In genomic region chr3:144459285-144459697, GRCm38 (mm10) we compare ENCODE assay signal across 14 mouse cellular contexts.
DNase-seq lines count a peak whose midpoint lies in the region; ATAC-seq and TF ChIP-seq lines count a peak whose summit lies in the region.
"Had no signal": no experiment of that assay in that cellular context is flagged by ENCODE, and none has a peak within 500 bp of the region (broad histone marks: within the 10 kb centered on the region; RNA-seq: fewer than 3 reads in every experiment).

No protein-coding gene starts in this region.

- H3K9ac ChIP-seq in kidney, embryonic 16.5 days (replicated peaks; ENCODE audit: low read length): 0 out of 2 replicates have a peak overlapping the region, but pooled peaks have one; percentile 6
- no peak overlapping the region for H3K9ac ChIP-seq in midbrain, embryonic 13.5 days (replicated peaks)
- no peak overlapping the region for H3K9ac ChIP-seq in midbrain, embryonic 11.5 days (ENCODE audit: low read length)
- no peak overlapping the region for H3K9ac ChIP-seq in limb, embryonic 14.5 days (ENCODE audit: low read depth, low read length, severe bottlenecking)
- H3K9ac ChIP-seq in stomach, embryonic 16.5 days (ENCODE audit: low read length): peak overlapping the region; percentile 24; the same call in 1 of the 2 replicates
- H3K9ac ChIP-seq: embryonic facial prominence, embryonic 12.5 days; liver, embryonic 15.5 days had no signal

- no peak for DNase-seq in kidney, postnatal 36 days
- DNase-seq in midbrain, embryonic 11.5 days (ENCODE audit: low spot score, missing footprints): no peak
- no peak for DNase-seq in limb, embryonic 14.5 days (ENCODE audit: low spot score)
- DNase-seq in retina, postnatal 1 day: no peak
- DNase-seq: adrenal gland, postnatal 25 days; cerebellum, postnatal 25 days; right cerebral cortex, postnatal 25 days had no signal

- peaks cover 6% of the 10 kb centered on the region; the same call in 1 of the 2 replicates for H3K4me1 ChIP-seq in kidney, embryonic 16.5 days (ENCODE audit: insufficient read depth, low read length)
- peaks cover 22% of the 10 kb centered on the region for H3K4me1 ChIP-seq in midbrain, embryonic 13.5 days (replicated peaks)
- H3K4me1 ChIP-seq in midbrain, embryonic 11.5 days (ENCODE audit: control insufficient read depth, insufficient read depth, low read length): no peaks in the 10 kb centered on the region
- peaks cover 7% of the 10 kb centered on the region for H3K4me1 ChIP-seq in limb, embryonic 14.5 days (ENCODE audit: control insufficient read depth, insufficient read depth, low read length)
- 0 out of 2 replicates have a peak, but pooled peaks cover 10% of the 10 kb centered on the region for H3K4me1 ChIP-seq in stomach, embryonic 16.5 days (ENCODE audit: control insufficient read depth, insufficient read depth, low read length)
- H3K4me1 ChIP-seq: embryonic facial prominence, embryonic 12.5 days; liver, embryonic 15.5 days had no signal

- H3K27ac ChIP-seq in kidney, embryonic 16.5 days (ENCODE audit: low read length): no peak overlapping the region
- H3K27ac ChIP-seq in midbrain, embryonic 13.5 days: peak overlapping the region; percentile 11; the same call in 1 of the 2 replicates
- no peak overlapping the region for H3K27ac ChIP-seq in midbrain, embryonic 11.5 days (ENCODE audit: low read depth, low read length)
- no peak overlapping the region for H3K27ac ChIP-seq in limb, embryonic 14.5 days (replicated peaks; ENCODE audit: low read depth, low read length)
- H3K27ac ChIP-seq in stomach, embryonic 16.5 days (ENCODE audit: low read length): peak overlapping the region; percentile 43
- H3K27ac ChIP-seq: embryonic facial prominence, embryonic 12.5 days; liver, embryonic 15.5 days had no signal

- no peak for TF ChIP-seq POLR2A in limb, embryonic 14.5 days (IDR thresholded peaks at IDR 0.05; ENCODE audit: borderline replicate concordance, extremely low read depth, insufficient read depth, insufficient read length)

- H3K9me3 ChIP-seq in kidney, embryonic 16.5 days (ENCODE audit: low read length): no peaks in the 10 kb centered on the region
- no peaks in the 10 kb centered on the region for H3K9me3 ChIP-seq in midbrain, embryonic 13.5 days
- H3K9me3 ChIP-seq in midbrain, embryonic 11.5 days (ENCODE audit: control insufficient read depth, low read length): no peaks in the 10 kb centered on the region
- H3K9me3 ChIP-seq in limb, embryonic 14.5 days (ENCODE audit: control insufficient read depth, low read length): no peaks in the 10 kb centered on the region
- H3K9me3 ChIP-seq in stomach, embryonic 16.5 days (replicated peaks; ENCODE audit: control insufficient read depth, low read length): no peaks in the 10 kb centered on the region
- H3K9me3 ChIP-seq: embryonic facial prominence, embryonic 12.5 days; liver, embryonic 15.5 days had no signal

- H3K4me2 ChIP-seq in kidney, embryonic 16.5 days (replicated peaks; ENCODE audit: low read depth, low read length): no peak overlapping the region
- H3K4me2 ChIP-seq in midbrain, embryonic 13.5 days (replicated peaks): no peak overlapping the region
- H3K4me2 ChIP-seq in midbrain, embryonic 11.5 days: no peak overlapping the region
- no peak overlapping the region for H3K4me2 ChIP-seq in limb, embryonic 14.5 days (replicated peaks; ENCODE audit: low read depth, low read length, severe bottlenecking)
- peak overlapping the region; percentile 16 for H3K4me2 ChIP-seq in stomach, embryonic 16.5 days (ENCODE audit: low read depth, low read length)
- H3K4me2 ChIP-seq: embryonic facial prominence, embryonic 12.5 days; liver, embryonic 15.5 days had no signal

- H3K4me3 ChIP-seq in kidney, embryonic 16.5 days (ENCODE audit: low read length): no peak overlapping the region
- H3K4me3 ChIP-seq in midbrain, embryonic 13.5 days (replicated peaks): no peak overlapping the region
- H3K4me3 ChIP-seq in midbrain, embryonic 11.5 days (ENCODE audit: low read depth, low read length): no peak overlapping the region
- no peak overlapping the region for H3K4me3 ChIP-seq in limb, embryonic 14.5 days (replicated peaks; ENCODE audit: low read length)
- peak overlapping the region; percentile 12 for H3K4me3 ChIP-seq in stomach, embryonic 16.5 days (replicated peaks; ENCODE audit: low read length)
- H3K4me3 ChIP-seq: embryonic facial prominence, embryonic 12.5 days; liver, embryonic 15.5 days had no signal

- no peaks in the 10 kb centered on the region for H3K27me3 ChIP-seq in kidney, embryonic 16.5 days (ENCODE audit: insufficient read depth, low read length)
- H3K27me3 ChIP-seq in midbrain, embryonic 13.5 days: no peaks in the 10 kb centered on the region
- H3K27me3 ChIP-seq in midbrain, embryonic 11.5 days (ENCODE audit: control insufficient read depth, insufficient read depth, low read length): no peaks in the 10 kb centered on the region
- H3K27me3 ChIP-seq in limb, embryonic 14.5 days (ENCODE audit: control insufficient read depth, insufficient read depth, low read length): no peaks in the 10 kb centered on the region
- H3K27me3 ChIP-seq in stomach, embryonic 16.5 days (ENCODE audit: control insufficient read depth, insufficient read depth, low read length): no peaks in the 10 kb centered on the region
- H3K27me3 ChIP-seq: embryonic facial prominence, embryonic 12.5 days; liver, embryonic 15.5 days had no signal

- H3K36me3 ChIP-seq in kidney, embryonic 16.5 days (ENCODE audit: insufficient read depth, low read length): peaks cover 3% of the 10 kb centered on the region; the same call in 1 of the 2 replicates
- peaks cover 18% of the 10 kb centered on the region for H3K36me3 ChIP-seq in midbrain, embryonic 13.5 days
- no peaks in the 10 kb centered on the region; the same call in none of the 2 replicates for H3K36me3 ChIP-seq in midbrain, embryonic 11.5 days (ENCODE audit: control insufficient read depth, insufficient read depth, low read length)
- peaks cover 13% of the 10 kb centered on the region; the same call in 1 of the 2 replicates for H3K36me3 ChIP-seq in limb, embryonic 14.5 days (ENCODE audit: control insufficient read depth, insufficient read depth, low read length)
- H3K36me3 ChIP-seq in stomach, embryonic 16.5 days (ENCODE audit: control insufficient read depth, insufficient read depth, low read length): no peaks in the 10 kb centered on the region

- peak; percentile 23; the same call in 1 of the 2 replicates for ATAC-seq in kidney, embryonic 16.5 days (ENCODE audit: low FRiP score, low TSS enrichment)
- peak; percentile 21; the same call in 1 of the 2 replicates for ATAC-seq in midbrain, embryonic 13.5 days
- ATAC-seq in midbrain, embryonic 11.5 days (ENCODE audit: low FRiP score): no peak
- ATAC-seq in limb, embryonic 14.5 days (ENCODE audit: low FRiP score, low read depth): peak; percentile 61; the same call in 1 of the 2 replicates
- peak; percentile 65; the same call in 1 of the 2 replicates for ATAC-seq in stomach, embryonic 16.5 days (ENCODE audit: insufficient read depth, low FRiP score)
- ATAC-seq in inflammation-experienced regulatory T-cells, adult 6 months: no peak
- ATAC-seq: CD4-positive, CD25-positive, alpha-beta regulatory T cell, adult 4 months had no signal

- WGBS in kidney, embryonic 16.5 days: 46% methylated on average over 8 of the region's 8 CpGs
- WGBS in midbrain, embryonic 13.5 days: 61% methylated on average over 8 of the region's 8 CpGs
- 72% methylated on average over 8 of the region's 8 CpGs for WGBS in midbrain, embryonic 11.5 days
- 35% methylated on average over 8 of the region's 8 CpGs for WGBS in limb, embryonic 14.5 days
- 28% methylated on average over 8 of the region's 8 CpGs for WGBS in stomach, embryonic 16.5 days

Comparison
In these comparisons a context has a peak if more than half of its experiments do, and no peak if none do; other contexts are left out.
1. ATAC-seq: peak in kidney, embryonic 16.5 days (single experiment), midbrain, embryonic 13.5 days (single experiment), limb, embryonic 14.5 days (single experiment) and stomach, embryonic 16.5 days (single experiment); none in midbrain, embryonic 11.5 days (single experiment) and inflammation-experienced regulatory T-cells, adult 6 months (single experiment).
2. H3K27ac ChIP-seq: peak in midbrain, embryonic 13.5 days (single experiment) and stomach, embryonic 16.5 days (single experiment); none in kidney, embryonic 16.5 days (single experiment), midbrain, embryonic 11.5 days (single experiment) and limb, embryonic 14.5 days (single experiment).
3. H3K9ac ChIP-seq: peak in kidney, embryonic 16.5 days (single experiment) and stomach, embryonic 16.5 days (single experiment); none in midbrain, embryonic 13.5 days (single experiment), midbrain, embryonic 11.5 days (single experiment) and limb, embryonic 14.5 days (single experiment).